Mouse (Mus musculus) thymus, adult 2 months (tissue): ENCODE results near the gene Dpyd.

Source experiments
- CTCF ChIP-seq: fragments of 200-500 bp; IDR thresholded peaks from 2 replicates; pipeline ENCODE4 v1.5.1; 2012; ENCODE audit warnings: mild to moderate bottlenecking, control low read depth, low read length, moderate library complexity, borderline replicate concordance; ENCODE audit not compliant: control insufficient read depth, poor library complexity, insufficient read depth; ENCODE audit errors: extremely low read depth
- POLR2A ChIP-seq: fragments of 200-500 bp; IDR thresholded peaks from 2 replicates; pipeline ENCODE4 v1.6.1; 2012; ENCODE audit warnings: mild to moderate bottlenecking, low read length, control low read depth, moderate library complexity; ENCODE audit not compliant: control insufficient read depth, poor library complexity, insufficient read depth; ENCODE audit errors: extremely low read depth

DNA sequence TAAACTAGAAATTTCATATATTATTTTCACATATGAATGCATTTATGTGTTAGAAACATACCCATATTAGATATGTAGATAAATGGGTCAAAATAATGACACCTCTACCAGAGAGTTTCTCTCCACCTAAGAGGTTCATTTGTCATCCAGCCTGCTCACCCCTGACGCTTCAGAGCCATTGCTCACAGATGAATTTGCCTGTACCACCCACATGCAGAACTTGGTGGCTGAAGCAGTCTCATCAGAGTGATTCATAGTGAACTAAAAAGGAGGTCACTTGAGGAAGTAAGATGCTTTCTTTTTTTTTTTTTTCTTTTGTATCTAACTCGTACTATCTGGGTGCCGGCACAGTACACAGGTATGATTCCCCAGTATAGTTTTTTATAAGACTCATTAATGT lies 188.3 kb downstream of the Dpyd start:
- no peak for TF ChIP-seq CTCF
- TF ChIP-seq POLR2A = no peak
